Mouse (Mus musculus): ENCODE results near the gene Kif1b.

The Kif1b gene

GRCm38 (mm10) chr4:149317387-149317786 is 9.9 kb upstream of the Kif1b start:
- no peak for DNase-seq (ENCODE audit: extremely low read depth, insufficient read length, low spot score)

GRCm38 (mm10) chr4:149314275-149314837 is 6.9 kb upstream of the Kif1b start:
- DNase-seq (ENCODE audit: extremely low read depth, insufficient read length, low spot score) = no peak

DNA sequence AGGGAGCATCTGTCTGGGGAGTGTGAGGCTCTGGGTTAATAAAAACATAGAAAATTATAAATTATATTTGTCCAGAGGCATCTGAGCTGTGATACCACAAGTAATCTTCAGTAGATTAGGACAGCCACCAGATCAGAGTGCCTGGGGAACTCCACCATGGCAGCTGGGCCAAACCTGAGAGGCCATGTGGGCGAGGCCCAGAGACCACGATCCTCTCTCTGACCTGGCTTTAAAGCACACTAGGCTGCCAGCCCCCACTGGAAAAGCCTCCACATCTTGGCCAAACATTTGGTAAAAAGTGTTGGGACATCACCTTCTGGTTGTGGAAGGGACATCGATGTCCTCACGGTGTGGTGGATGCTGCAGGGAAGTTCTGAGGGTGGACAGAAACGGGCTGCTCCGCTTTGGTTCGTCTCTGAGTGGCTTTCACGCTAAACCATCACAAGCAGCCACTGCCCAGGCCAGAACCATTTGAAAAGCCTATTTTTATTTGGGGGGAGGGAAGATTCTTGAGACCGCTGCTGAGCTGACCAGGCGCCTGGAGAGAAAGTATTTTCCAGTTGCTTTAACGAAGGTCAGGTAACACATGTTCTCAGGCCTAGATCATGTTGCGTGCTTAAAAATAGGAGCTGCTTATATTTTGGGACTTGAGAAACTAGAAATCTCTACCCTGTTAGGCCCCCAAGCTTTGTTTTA is 6.2 kb upstream of the Kif1b start:
- DNase-seq (ENCODE audit: extremely low read depth, insufficient read length, low spot score) = no peak

- no peak for DNase-seq (ENCODE audit: extremely low read depth, insufficient read length, low spot score)
Observed at GRCm38 (mm10) chr4:149311996-149312395, 4.5 kb upstream of the Kif1b start.

DNA sequence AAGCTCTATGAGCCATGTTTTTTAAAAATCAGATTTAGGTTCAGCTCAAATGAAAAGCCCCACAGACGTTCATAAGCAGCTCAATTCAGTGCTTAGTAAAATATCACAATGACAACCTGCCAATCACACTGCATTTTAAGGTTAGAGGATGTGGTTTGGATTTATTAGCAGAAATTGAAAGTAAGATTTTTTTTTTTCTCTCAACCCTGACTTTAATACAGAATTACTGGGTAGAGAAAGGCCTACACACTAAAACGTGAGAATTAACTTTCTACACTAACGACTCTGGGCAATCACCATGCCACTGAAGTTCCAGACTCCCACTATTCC is 963 bp upstream of the Kif1b start:
- no peak for DNase-seq (ENCODE audit: extremely low read depth, insufficient read length, low spot score)

- peak; percentile 74 for DNase-seq (ENCODE audit: extremely low read depth, insufficient read length, low spot score)
Observed at GRCm38 (mm10) chr4:149306712-149307595, 539 bp downstream of the Kif1b start.

DNA sequence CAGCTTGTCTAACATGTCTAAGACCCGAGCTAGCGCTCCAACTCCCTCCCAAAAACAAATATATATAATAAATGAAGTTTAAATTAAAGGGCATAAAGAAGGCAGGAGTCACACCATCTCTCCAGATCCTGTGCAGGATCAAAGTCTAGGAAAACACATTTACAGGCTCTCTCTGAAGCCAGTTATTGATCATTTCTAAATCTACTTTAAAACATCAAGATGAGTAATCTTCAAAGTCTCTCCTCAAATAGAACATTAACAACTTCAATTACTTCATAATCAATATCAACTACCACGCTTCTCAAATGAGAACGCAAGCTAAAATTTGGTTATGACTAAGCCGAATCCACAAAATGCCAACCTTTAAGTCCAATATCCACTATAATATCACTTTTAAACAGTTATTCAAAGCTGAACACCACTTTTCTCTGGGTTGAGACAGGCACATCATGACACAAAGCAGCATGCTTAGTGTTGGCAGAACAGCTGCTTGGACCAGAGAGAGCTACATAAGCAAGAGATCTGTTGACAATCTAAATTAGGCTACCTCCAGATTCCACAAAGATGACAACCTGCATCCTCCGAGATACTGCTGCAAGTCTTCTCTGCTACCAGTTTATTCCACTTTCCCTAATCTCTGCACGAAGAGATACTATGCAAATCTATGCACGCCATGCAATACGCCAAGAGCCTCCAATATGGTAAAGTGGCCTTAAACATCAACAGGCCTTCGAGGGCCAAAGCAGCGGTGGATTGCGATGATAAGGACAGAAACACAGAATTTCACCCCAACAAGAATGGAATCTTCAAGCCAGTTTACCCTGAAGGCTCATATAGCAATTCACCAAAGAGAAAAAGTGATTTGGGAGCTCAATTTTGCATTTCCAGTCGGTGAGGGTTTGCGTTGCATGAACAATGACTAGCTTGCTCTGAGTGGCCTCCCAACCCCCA is 1.5 kb downstream of the Kif1b start:
- no peak for DNase-seq (ENCODE audit: extremely low read depth, insufficient read length, low spot score)

GRCm38 (mm10) chr4:149304466-149304865 is 3.0 kb downstream of the Kif1b start:
- no peak for DNase-seq (ENCODE audit: extremely low read depth, insufficient read length, low spot score)

DNA sequence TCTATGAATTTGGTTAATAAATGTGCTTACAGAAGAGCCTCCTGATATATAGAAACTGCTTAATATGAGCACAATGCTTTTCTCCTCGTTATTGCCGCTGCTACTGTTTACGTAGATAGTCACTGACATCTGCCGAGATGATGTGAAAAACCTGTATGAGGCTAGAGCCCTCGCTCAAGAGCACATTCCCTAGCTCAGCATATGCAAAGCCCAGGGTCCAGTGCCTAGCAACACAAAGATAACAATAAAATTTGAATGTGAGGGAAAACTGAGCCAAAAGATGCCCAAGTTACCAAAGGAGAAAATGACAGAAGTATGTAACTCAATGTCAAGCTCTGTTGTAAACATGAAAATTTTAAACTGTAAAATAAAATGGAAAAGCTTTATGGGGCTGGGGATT is 4.0 kb downstream of the Kif1b start:
- DNase-seq (ENCODE audit: extremely low read depth, insufficient read length, low spot score) = no peak

- DNase-seq (ENCODE audit: extremely low read depth, insufficient read length, low spot score) = no peak
Observed at GRCm38 (mm10) chr4:149302751-149303150, 4.7 kb downstream of the Kif1b start.

- DNase-seq (ENCODE audit: extremely low read depth, insufficient read length, low spot score) = no peak
Observed at GRCm38 (mm10) chr4:149302136-149302535, 5.4 kb downstream of the Kif1b start.

- DNase-seq (ENCODE audit: extremely low read depth, insufficient read length, low spot score) = no peak
Observed at GRCm38 (mm10) chr4:149296501-149296900, 11.0 kb downstream of the Kif1b start.

- DNase-seq (ENCODE audit: extremely low read depth, insufficient read length, low spot score) = no peak
Observed at GRCm38 (mm10) chr4:149292984-149293383, 14.5 kb downstream of the Kif1b start.

- no peak for DNase-seq (ENCODE audit: extremely low read depth, insufficient read length, low spot score)
Observed at GRCm38 (mm10) chr4:149291061-149291460, 16.4 kb downstream of the Kif1b start.

GRCm38 (mm10) chr4:149290157-149290750 is 17.2 kb downstream of the Kif1b start:
- no peak for DNase-seq (ENCODE audit: extremely low read depth, insufficient read length, low spot score)

DNA sequence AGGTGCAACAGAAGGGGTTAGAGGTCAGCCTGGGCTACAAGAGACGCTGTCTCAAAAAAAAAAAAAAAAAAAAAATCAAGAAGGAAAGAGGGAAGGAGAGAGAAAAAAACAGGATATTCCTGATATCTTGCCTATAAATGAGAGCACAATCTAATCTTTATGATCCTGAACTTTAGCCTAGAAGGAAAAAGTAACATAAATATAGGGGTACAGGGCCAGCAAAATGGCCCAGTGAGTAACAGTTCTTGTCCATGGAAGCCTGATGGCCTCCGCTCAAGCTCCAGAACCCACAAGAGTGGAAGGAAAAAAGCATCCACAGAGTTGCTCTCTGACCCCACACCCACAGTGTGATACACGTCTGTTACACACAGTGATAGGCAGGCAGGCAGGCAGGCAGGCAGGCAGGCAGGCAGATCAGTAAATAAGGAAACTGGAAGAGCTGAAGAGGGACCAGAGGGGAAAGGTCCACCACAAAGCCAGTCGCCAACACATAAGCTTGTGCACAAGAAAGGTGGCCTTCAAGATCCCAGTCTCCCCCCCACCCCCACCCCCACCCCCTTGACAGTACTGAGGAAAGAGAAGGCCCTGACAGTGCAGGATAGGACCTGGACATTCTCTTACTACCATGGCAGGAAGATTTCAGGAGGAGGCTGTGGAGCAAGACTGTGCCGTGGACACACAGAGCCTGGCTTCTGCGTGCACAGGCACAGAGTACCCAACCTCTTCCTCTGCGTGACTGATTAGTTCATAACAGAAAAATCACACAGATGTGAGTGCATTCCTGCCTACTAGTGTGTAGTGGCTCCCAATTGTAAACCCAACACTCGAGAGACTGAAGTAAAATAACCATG is 21.0 kb downstream of the Kif1b start:
- no peak for DNase-seq (ENCODE audit: extremely low read depth, insufficient read length, low spot score)

DNA sequence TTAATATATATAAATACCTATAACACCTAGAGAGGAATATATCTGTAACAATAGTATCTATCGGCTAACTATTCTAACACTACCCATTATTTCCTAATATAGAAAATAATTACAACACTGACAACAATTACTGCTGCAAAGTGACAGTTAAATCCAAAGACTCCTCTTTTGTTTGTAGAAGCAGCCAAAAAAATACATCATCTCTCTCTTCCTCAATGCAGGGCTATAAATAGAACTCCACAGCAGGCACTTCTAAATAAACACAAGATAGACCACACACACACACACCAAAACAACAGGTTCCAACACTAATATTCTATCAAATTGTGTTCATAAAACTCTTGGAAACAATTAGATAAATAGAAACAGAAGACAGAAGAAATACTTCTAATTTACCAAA is 21.8 kb downstream of the Kif1b start:
- no peak for DNase-seq (ENCODE audit: extremely low read depth, insufficient read length, low spot score)

GRCm38 (mm10) chr4:149283018-149283417 is 24.5 kb downstream of the Kif1b start:
- DNase-seq (ENCODE audit: extremely low read depth, insufficient read length, low spot score) = no peak

GRCm38 (mm10) chr4:149282025-149282738 is 25.3 kb downstream of the Kif1b start:
- no peak for DNase-seq (ENCODE audit: extremely low read depth, insufficient read length, low spot score)
